32 mouse cellular contexts compared by ENCODE assay signal in genomic region chr12:32824586-32824985, GRCm38 (mm10). TPM values are rescaled to one million over a fixed set of nuclear protein-coding genes. Genes with fewer than 3 reads are reported as not detected.
DNase-seq lines count a peak whose midpoint lies in the region; ATAC-seq and TF ChIP-seq lines count a peak whose summit lies in the region.
"Had no signal": no experiment of that assay in that cellular context is flagged by ENCODE, and none has a peak within 500 bp of the region (broad histone marks: within the 10 kb centered on the region; RNA-seq: fewer than 3 reads in every experiment).

No protein-coding gene starts in this region.

- H3K4me1 ChIP-seq in kidney, adult 2 months (ENCODE audit: control insufficient read depth, insufficient read depth, low read length): peaks cover 17% of the 10 kb centered on the region; the same call in 1 of the 2 replicates
- peaks cover 8% of the 10 kb centered on the region for H3K4me1 ChIP-seq in kidney, embryonic 15.5 days
- H3K4me1 ChIP-seq in E14TG2a.4 (replicated peaks; ENCODE audit: low read depth, low read length): peaks cover 75% of the 10 kb centered on the region
- H3K4me1 ChIP-seq in embryonic facial prominence, embryonic 10.5 days: peaks cover 18% of the 10 kb centered on the region
- H3K4me1 ChIP-seq in hindbrain, embryonic 11.5 days (replicated peaks; ENCODE audit: control insufficient read depth, insufficient read depth, low read length): no peaks in the 10 kb centered on the region

- peak; percentile 14 for DNase-seq in kidney, adult 2 months
- DNase-seq in ES-CJ7 (ENCODE audit: low read depth, low spot score): peak; percentile 92
- peak; percentile 42 for DNase-seq in WW6 (ENCODE audit: low read depth, low spot score)
- no peak for DNase-seq in embryonic facial prominence, embryonic 10.5 days (ENCODE audit: low spot score)
- no peak for DNase-seq in hindbrain, embryonic 11.5 days (ENCODE audit: low spot score)
- no peak for DNase-seq in thymus, postnatal 10 days (ENCODE audit: low spot score in 2 of 2)
- DNase-seq: adrenal gland, postnatal 10 days; adrenal gland, postnatal 36 days; B cell, adult 2 months; cerebellum, adult 18-20 months; cerebellum, adult 9-11 months; cerebellum, postnatal 25 days; gastrocnemius, postnatal 10 days; gastrocnemius, postnatal 36 days; heart, adult 11 months; heart, postnatal 10 days; heart, postnatal 36 days; kidney, adult 18-20 months had no signal

- no peak overlapping the region for H3K9ac ChIP-seq in kidney, embryonic 15.5 days
- no peak overlapping the region for H3K9ac ChIP-seq in hindbrain, embryonic 11.5 days (ENCODE audit: low read depth, low read length)
- H3K9ac ChIP-seq: embryonic facial prominence, embryonic 13.5 days; forebrain, embryonic 12.5 days; forebrain, embryonic 15.5 days; heart, embryonic 12.5 days; heart, embryonic 15.5 days; hindbrain, embryonic 14.5 days had no signal

- H3K9me3 ChIP-seq in kidney, embryonic 15.5 days (replicated peaks): no peaks in the 10 kb centered on the region
- no peaks in the 10 kb centered on the region for H3K9me3 ChIP-seq in E14TG2a.4 (ENCODE audit: low read length)
- no peaks in the 10 kb centered on the region for H3K9me3 ChIP-seq in embryonic facial prominence, embryonic 10.5 days
- H3K9me3 ChIP-seq in hindbrain, embryonic 11.5 days (ENCODE audit: control insufficient read depth, low read length): no peaks in the 10 kb centered on the region
- H3K9me3 ChIP-seq: embryonic facial prominence, embryonic 13.5 days; forebrain, embryonic 12.5 days; forebrain, embryonic 15.5 days; heart, embryonic 12.5 days; heart, embryonic 15.5 days; hindbrain, embryonic 10.5 days had no signal

- no peak for TF ChIP-seq POLR2A in kidney, adult 2 months (IDR thresholded peaks at IDR 0.05; ENCODE audit: low read depth, low read length)

- TF ChIP-seq CTCF in kidney, adult 2 months (conservative IDR thresholded peaks at IDR 0.05; ENCODE audit: insufficient read depth, insufficient read length, low read depth, low read length): no peak
- TF ChIP-seq CTCF in E14TG2a.4 (conservative IDR thresholded peaks at IDR 0.05; ENCODE audit: low read length): no peak

- WGBS in kidney, adult 2 months: 70% methylated on average over 6 of the region's 6 CpGs
- WGBS in kidney, embryonic 15.5 days: 84% methylated on average over 6 of the region's 6 CpGs
- 66% methylated on average over 6 of the region's 6 CpGs for WGBS in embryonic facial prominence, embryonic 10.5 days
- 53% methylated on average over 6 of the region's 6 CpGs for WGBS in hindbrain, embryonic 11.5 days

- no peak for ATAC-seq in kidney, embryonic 15.5 days (replicated peaks; ENCODE audit: low FRiP score)
- ATAC-seq in hindbrain, embryonic 11.5 days (ENCODE audit: low FRiP score): no peak
- ATAC-seq: forebrain, embryonic 15.5 days; hindbrain, postnatal 0 days; inflammation-experienced regulatory T-cells, adult 6 months; intestine, embryonic 16.5 days had no signal

- H3K36me3 ChIP-seq in kidney, adult 2 months (ENCODE audit: control insufficient read depth, insufficient read depth, low read length): no peaks in the 10 kb centered on the region; the same call in 1 of the 2 replicates
- H3K36me3 ChIP-seq in kidney, embryonic 15.5 days: peaks cover 14% of the 10 kb centered on the region; the same call in 1 of the 2 replicates
- peaks cover 54% of the 10 kb centered on the region for H3K36me3 ChIP-seq in E14TG2a.4 (ENCODE audit: insufficient read depth, low read length)
- peaks cover 37% of the 10 kb centered on the region for H3K36me3 ChIP-seq in embryonic facial prominence, embryonic 10.5 days (replicated peaks)
- H3K36me3 ChIP-seq in hindbrain, embryonic 11.5 days (ENCODE audit: control insufficient read depth, insufficient read depth, low read length): no peaks in the 10 kb centered on the region
- H3K36me3 ChIP-seq: forebrain, embryonic 15.5 days; heart, embryonic 12.5 days; heart, embryonic 15.5 days had no signal

- H3K27me3 ChIP-seq in kidney, adult 2 months (replicated peaks; ENCODE audit: control insufficient read depth, insufficient read depth, low read length): no peaks in the 10 kb centered on the region
- no peaks in the 10 kb centered on the region for H3K27me3 ChIP-seq in kidney, embryonic 15.5 days
- no peaks in the 10 kb centered on the region for H3K27me3 ChIP-seq in E14TG2a.4 (ENCODE audit: insufficient read depth, low read length)
- no peaks in the 10 kb centered on the region for H3K27me3 ChIP-seq in embryonic facial prominence, embryonic 10.5 days (replicated peaks; ENCODE audit: low read depth, poor library complexity, severe bottlenecking)
- H3K27me3 ChIP-seq in hindbrain, embryonic 11.5 days (ENCODE audit: control insufficient read depth, insufficient read depth, low read length): no peaks in the 10 kb centered on the region
- H3K27me3 ChIP-seq: CH12.LX; embryonic facial prominence, embryonic 13.5 days; forebrain, embryonic 12.5 days; forebrain, embryonic 15.5 days; heart, embryonic 12.5 days; heart, embryonic 15.5 days had no signal

- no peak overlapping the region for H3K27ac ChIP-seq in kidney, adult 2 months (ENCODE audit: insufficient read depth, low read depth, low read length)
- no peak overlapping the region for H3K27ac ChIP-seq in kidney, embryonic 15.5 days
- H3K27ac ChIP-seq in embryonic facial prominence, embryonic 10.5 days (replicated peaks): no peak overlapping the region
- H3K27ac ChIP-seq in hindbrain, embryonic 11.5 days (ENCODE audit: low read depth, low read length): no peak overlapping the region
- H3K27ac ChIP-seq: embryonic facial prominence, embryonic 13.5 days; forebrain, embryonic 12.5 days; forebrain, embryonic 15.5 days; heart, embryonic 15.5 days; hindbrain, embryonic 10.5 days; hindbrain, embryonic 14.5 days; hindbrain, postnatal 0 days had no signal

- no peak overlapping the region for H3K4me3 ChIP-seq in kidney, adult 2 months (ENCODE audit: insufficient read depth, low read depth, low read length)
- no peak overlapping the region for H3K4me3 ChIP-seq in kidney, embryonic 15.5 days (replicated peaks)
- peak overlapping the region; percentile 94 for H3K4me3 ChIP-seq in E14TG2a.4 (replicated peaks; ENCODE audit: low read length)
- no peak overlapping the region for H3K4me3 ChIP-seq in embryonic facial prominence, embryonic 10.5 days
- H3K4me3 ChIP-seq in hindbrain, embryonic 11.5 days (ENCODE audit: low read depth, low read length): no peak overlapping the region
- H3K4me3 ChIP-seq: embryonic facial prominence, embryonic 13.5 days; erythroblast, embryonic 14.5 days; forebrain, embryonic 12.5 days; forebrain, embryonic 15.5 days; heart, embryonic 12.5 days; heart, embryonic 15.5 days; hindbrain, embryonic 10.5 days had no signal

- H3K4me2 ChIP-seq in kidney, embryonic 15.5 days: no peak overlapping the region
- no peak overlapping the region for H3K4me2 ChIP-seq in hindbrain, embryonic 11.5 days (replicated peaks; ENCODE audit: low read depth, low read length)
- H3K4me2 ChIP-seq: embryonic facial prominence, embryonic 13.5 days; forebrain, embryonic 12.5 days; forebrain, embryonic 15.5 days; heart, embryonic 12.5 days; heart, embryonic 15.5 days; hindbrain, embryonic 14.5 days had no signal

RNA-seq across cellular contexts. Expression of gene Nampt, which starts 5.2 kb away (rescaled TPM):
- 29.3 and 37.6 TPM in 2 replicates for polyA plus RNA-seq in kidney, adult 2 months (2012; rRNA removed)
- polyA plus RNA-seq in kidney, embryonic 15.5 days (2015; fragmentation: Nextera tagmentation; extraction: Ambion mirVana): 23.9 and 25.9 TPM in 2 replicates
- 37.6 and 39.6 TPM in 2 replicates for polyA plus RNA-seq in embryonic facial prominence, embryonic 10.5 days (2016; fragmentation: Nextera tagmentation; extraction: Ambion mirVana)
- polyA plus RNA-seq in hindbrain, embryonic 11.5 days (2014; fragmentation: Nextera tagmentation; extraction: Ambion mirVana): 36.1 and 39.9 TPM in 2 replicates

Comparison
In these comparisons a context has a peak if more than half of its experiments do, and no peak if none do; other contexts are left out.
1. DNase-seq: peak in kidney, adult 2 months (single experiment), ES-CJ7 (single experiment) and WW6 (single experiment); none in embryonic facial prominence, embryonic 10.5 days (single experiment), hindbrain, embryonic 11.5 days (single experiment) and thymus, postnatal 10 days (0 of 2).